ENCODE assay signal across 9 mouse cellular contexts in genomic region chr16:37812474-37812886, GRCm38 (mm10). TPM values are rescaled to one million over a fixed set of nuclear protein-coding genes. Genes with fewer than 3 reads are reported as not detected.
DNase-seq lines count a peak whose midpoint lies in the region; ATAC-seq lines count a peak whose summit lies in the region.
"Had no signal": no experiment of that assay in that cellular context is flagged by ENCODE, and none has a peak within 500 bp of the region (broad histone marks: within the 10 kb centered on the region; RNA-seq: fewer than 3 reads in every experiment).

No protein-coding gene starts in this region.

- 0 out of 2 replicates have a peak overlapping the region, but pooled peaks have one; percentile 1 for H3K9ac ChIP-seq in embryonic facial prominence, embryonic 13.5 days
- H3K9ac ChIP-seq in hindbrain, embryonic 12.5 days = 0 out of 2 replicates have a peak overlapping the region, but pooled peaks have one; percentile 27

- peak; percentile 63 to 91 for DNase-seq in adrenal gland, adult (ENCODE audit: inconsistent age in 2 of 2, low spot score in 1 of 2)
- DNase-seq in adrenal gland, postnatal 4 days (ENCODE audit: low spot score in 2 of 2) = no peak
- DNase-seq in ZHBTc4 (ENCODE audit: low read depth, low spot score) = peak; percentile 63
- peak; percentile 33 to 57 for DNase-seq in layer of hippocampus, postnatal 10 days (ENCODE audit: low spot score in 2 of 2)

- H3K4me2 ChIP-seq in embryonic facial prominence, embryonic 13.5 days = no peak overlapping the region
- no peak overlapping the region for H3K4me2 ChIP-seq in hindbrain, embryonic 12.5 days (replicated peaks)

- 56% methylated on average over 9 of the region's 9 CpGs for WGBS in embryonic facial prominence, embryonic 13.5 days
- WGBS in hindbrain, embryonic 12.5 days = 54% methylated on average over 9 of the region's 9 CpGs

- no peak for ATAC-seq in embryonic facial prominence, embryonic 13.5 days (ENCODE audit: insufficient number of reproducible peaks, insufficient read depth, low FRiP score, low TSS enrichment, low read depth)
- ATAC-seq in hindbrain, embryonic 12.5 days (ENCODE audit: low FRiP score) = peak; percentile 64; the same call in 1 of the 2 replicates
- 0 out of 2 replicates have a peak, but pooled peaks have one; percentile 20 for ATAC-seq in megakaryocyte-erythroid progenitor cell, adult 5-6 weeks (replicated peaks; ENCODE audit: low FRiP score, low TSS enrichment, poor library complexity, severe bottlenecking)
- no peak for ATAC-seq in erythroid progenitor cell, adult 5-6 weeks (replicated peaks; ENCODE audit: low FRiP score, poor library complexity, severe bottlenecking)

- H3K4me1 ChIP-seq in embryonic facial prominence, embryonic 13.5 days = peaks cover 55% of the 10 kb centered on the region
- H3K4me1 ChIP-seq in hindbrain, embryonic 12.5 days = peaks cover 34% of the 10 kb centered on the region

- peaks cover 34% of the 10 kb centered on the region for H3K36me3 ChIP-seq in embryonic facial prominence, embryonic 13.5 days
- peaks cover 11% of the 10 kb centered on the region; the same call in 1 of the 2 replicates for H3K36me3 ChIP-seq in hindbrain, embryonic 12.5 days

- peak overlapping the region; percentile 39; the same call in 1 of the 2 replicates for H3K27ac ChIP-seq in embryonic facial prominence, embryonic 13.5 days
- peak overlapping the region; percentile 52 for H3K27ac ChIP-seq in hindbrain, embryonic 12.5 days

- H3K4me3 ChIP-seq in embryonic facial prominence, embryonic 13.5 days = no peak overlapping the region
- H3K4me3 ChIP-seq in hindbrain, embryonic 12.5 days = no peak overlapping the region

- H3K27me3 ChIP-seq in embryonic facial prominence, embryonic 13.5 days = no peaks in the 10 kb centered on the region
- no peaks in the 10 kb centered on the region for H3K27me3 ChIP-seq in hindbrain, embryonic 12.5 days

- no peaks in the 10 kb centered on the region for H3K9me3 ChIP-seq in embryonic facial prominence, embryonic 13.5 days
- H3K9me3 ChIP-seq in hindbrain, embryonic 12.5 days (replicated peaks) = no peaks in the 10 kb centered on the region

RNA-seq across cellular contexts. Expression of gene Fstl1, which starts 35.8 kb away (rescaled TPM):
- 100 to 1,000 TPM; 242 to 304 TPM for total RNA-seq in adrenal gland, postnatal 4 days (2021)
- polyA plus RNA-seq in embryonic facial prominence, embryonic 13.5 days (2015; fragmentation: Nextera tagmentation; extraction: Ambion mirVana) = 683 and 792 TPM in 2 replicates
- 328 and 345 TPM in 2 replicates for polyA plus RNA-seq in hindbrain, embryonic 12.5 days (2016; fragmentation: Nextera tagmentation; extraction: Ambion mirVana)
- total RNA-seq in layer of hippocampus, postnatal 10 days (2021) = 10 to 100 TPM; 74.6 to 75.2 TPM
- 2.1 TPM in 1 of 2 replicates, not detected in the other for total RNA-seq in megakaryocyte-erythroid progenitor cell, adult 5-6 weeks (2014; fragmentation: Nextera tagmentation)
- total RNA-seq in megakaryocyte-erythroid progenitor cell, adult 5-6 weeks (2017) = 0.23 and 0.42 TPM in 2 replicates
- total RNA-seq in erythroid progenitor cell, adult 5-6 weeks (2015; ENCODE audit: low replicate concordance) = 1.1 and 2.1 TPM in 2 replicates
- 0.51 and 1.6 TPM in 2 replicates for total RNA-seq in erythroid progenitor cell, adult 5-6 weeks (2017; ENCODE audit: low replicate concordance)

RNA-seq across cellular contexts. Expression of gene Gm36028, which starts 48.5 kb away (rescaled TPM):
- total RNA-seq in adrenal gland, postnatal 4 days (2021) = under 1 TPM; 0.25 to 0.28 TPM
- 0.23 and 0.25 TPM in 2 replicates for polyA plus RNA-seq in embryonic facial prominence, embryonic 13.5 days (2015; fragmentation: Nextera tagmentation; extraction: Ambion mirVana)
- 0.26 TPM in 1 of 2 replicates, not detected in the other for polyA plus RNA-seq in hindbrain, embryonic 12.5 days (2016; fragmentation: Nextera tagmentation; extraction: Ambion mirVana)
- not detected for total RNA-seq in layer of hippocampus, postnatal 10 days (2021)
- total RNA-seq in megakaryocyte-erythroid progenitor cell, adult 5-6 weeks (2014; fragmentation: Nextera tagmentation) = not detected in 2 replicates
- total RNA-seq in megakaryocyte-erythroid progenitor cell, adult 5-6 weeks (2017) = not detected in 2 replicates
- total RNA-seq in erythroid progenitor cell, adult 5-6 weeks (2015; ENCODE audit: low replicate concordance) = not detected in 2 replicates
- total RNA-seq in erythroid progenitor cell, adult 5-6 weeks (2017; ENCODE audit: low replicate concordance) = not detected in 2 replicates
- polyA plus RNA-seq: small intestine, adult 2 months had no signal

RNA-seq across cellular contexts. Expression of gene Lrrc58, which starts 55.7 kb away (rescaled TPM):
- total RNA-seq in adrenal gland, postnatal 4 days (2021) = 100 to 1,000 TPM; 180 to 183 TPM
- 63.6 and 63.7 TPM in 2 replicates for polyA plus RNA-seq in embryonic facial prominence, embryonic 13.5 days (2015; fragmentation: Nextera tagmentation; extraction: Ambion mirVana)
- 65.8 and 72.1 TPM in 2 replicates for polyA plus RNA-seq in hindbrain, embryonic 12.5 days (2016; fragmentation: Nextera tagmentation; extraction: Ambion mirVana)
- 100 to 1,000 TPM; 122 to 134 TPM for total RNA-seq in layer of hippocampus, postnatal 10 days (2021)
- total RNA-seq in megakaryocyte-erythroid progenitor cell, adult 5-6 weeks (2014; fragmentation: Nextera tagmentation) = 29.8 and 33.2 TPM in 2 replicates
- total RNA-seq in megakaryocyte-erythroid progenitor cell, adult 5-6 weeks (2017) = 26.7 and 37.5 TPM in 2 replicates
- 8.8 and 9.7 TPM in 2 replicates for total RNA-seq in erythroid progenitor cell, adult 5-6 weeks (2015; ENCODE audit: low replicate concordance)
- total RNA-seq in erythroid progenitor cell, adult 5-6 weeks (2017; ENCODE audit: low replicate concordance) = 3.9 and 4.7 TPM in 2 replicates

Comparison
In these comparisons a context has a peak if more than half of its experiments do, and no peak if none do; other contexts are left out.
1. DNase-seq: peak in adrenal gland, adult (2 of 2), ZHBTc4 (single experiment) and layer of hippocampus, postnatal 10 days (2 of 2); none in adrenal gland, postnatal 4 days (0 of 2).
2. ATAC-seq: peak in hindbrain, embryonic 12.5 days (single experiment) and megakaryocyte-erythroid progenitor cell, adult 5-6 weeks (single experiment); none in embryonic facial prominence, embryonic 13.5 days (single experiment) and erythroid progenitor cell, adult 5-6 weeks (single experiment).
3. RNA of gene Fstl1, which starts 35.8 kb away (total RNA-seq): 242 to 304 TPM in adrenal gland, postnatal 4 days and 74.6 to 75.2 TPM in layer of hippocampus, postnatal 10 days; 0.51 to 2.1 TPM in erythroid progenitor cell, adult 5-6 weeks and 0.23 to 2.1 TPM in megakaryocyte-erythroid progenitor cell, adult 5-6 weeks; every median in the first group is over 10 times any median in the second.